Mouse (Mus musculus) ovary, postnatal 10 days (tissue): ENCODE measurements at regions not wholly inside any gene's neighbourhood (a gene's known extent, or its start where the extent isn't known, plus 50 kb on each side); places are given as distances from the start of the nearest gene placed in this dataset.
"Not testable (repeated sequence)": the region's sequence is repeated elsewhere in the genome, so short reads cannot be mapped to it uniquely, and the experiment has no call there.

Source experiments
- DNase-seq: peaks from one replicate; pipeline ENCODE4 v3.0.0; 2022; ENCODE audit warnings: low spot score

GRCm38 (mm10) chr2:39420696-39421095, 194.4 kb upstream of the Ppp6c start:
- DNase-seq, result no peak

- no peak for DNase-seq
Measured at GRCm38 (mm10) chr2:39400336-39400735, 174.1 kb upstream of the Ppp6c start.

- no peak for DNase-seq
Measured at GRCm38 (mm10) chr2:39399523-39399922, 173.3 kb upstream of the Ppp6c start.

DNA sequence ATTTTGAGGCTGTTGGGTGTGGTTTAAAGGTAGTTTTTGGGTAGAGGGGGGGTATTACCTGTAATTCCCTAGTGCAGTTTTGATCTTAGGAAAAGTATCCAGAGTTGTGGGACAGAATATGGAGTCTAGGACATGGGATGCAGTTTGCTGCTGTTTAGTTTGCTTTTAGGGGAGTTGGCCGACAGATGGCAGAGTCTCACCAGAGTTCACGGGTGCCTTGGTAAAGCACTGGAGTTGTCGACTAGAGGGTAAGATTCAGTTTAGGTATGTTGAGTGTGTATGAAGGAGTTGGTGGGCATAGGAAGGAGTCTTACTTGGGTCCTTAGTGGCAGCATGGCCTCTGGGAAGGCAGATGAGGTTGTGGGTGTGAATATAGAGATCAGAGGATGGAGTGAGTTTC, 168.4 kb upstream of the Ppp6c start:
- no peak for DNase-seq

DNA sequence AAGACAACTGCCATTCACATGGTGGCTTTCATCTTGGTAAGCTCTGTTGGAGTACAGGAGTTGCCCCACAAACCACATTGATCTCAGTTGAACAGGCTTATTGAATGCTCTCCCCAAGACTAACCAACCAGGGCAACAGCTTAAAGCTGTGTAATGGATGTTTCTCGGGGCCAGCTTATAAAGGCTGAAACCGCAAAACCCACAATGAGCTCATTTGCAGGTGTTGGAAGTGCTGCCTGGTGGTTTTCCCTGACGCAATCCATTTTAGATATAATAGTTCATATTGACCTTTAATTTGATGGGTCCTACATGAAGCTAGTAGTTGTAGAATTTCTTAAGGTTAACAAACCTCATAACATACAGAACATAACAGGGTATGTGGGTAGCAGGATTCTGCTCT, 151.0 kb upstream of the Ppp6c start:
- no peak for DNase-seq

DNA sequence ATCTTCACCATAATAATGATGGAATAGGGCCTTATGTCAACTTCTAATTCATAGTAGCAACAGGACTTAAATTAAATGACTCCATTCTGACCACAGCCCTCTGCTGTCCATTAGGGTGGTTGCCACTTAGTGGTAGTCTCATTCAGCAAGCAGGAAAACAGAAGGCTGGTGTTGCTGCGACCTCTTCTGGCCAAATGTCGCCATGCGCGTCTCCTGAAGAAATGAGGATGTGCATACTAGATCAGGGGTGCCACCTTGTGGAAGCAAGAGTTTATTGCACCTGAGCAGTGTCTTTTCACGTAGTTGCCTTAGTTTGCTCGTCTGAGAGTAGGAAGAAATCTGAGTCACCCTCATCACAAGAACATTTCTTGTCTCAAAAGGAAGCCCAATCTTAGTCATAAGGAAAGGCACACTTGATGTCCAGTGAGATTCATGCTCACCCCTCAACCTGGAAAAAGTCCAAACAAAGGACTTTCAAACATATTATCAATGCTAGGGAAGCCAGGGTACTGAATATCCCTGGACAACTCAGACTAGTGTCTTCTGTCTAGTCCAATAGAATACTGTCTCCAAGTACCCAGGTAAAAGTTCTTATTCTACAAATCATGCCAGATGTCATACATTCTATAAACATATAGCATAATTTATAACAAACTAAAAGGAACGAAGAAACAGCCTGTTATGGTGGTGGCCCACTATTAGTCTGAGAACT, 147.0 kb upstream of the Ppp6c start:
- peak; percentile 89 for DNase-seq

GRCm38 (mm10) chr2:39344207-39344606, 118.0 kb upstream of the Ppp6c start:
- no peak for DNase-seq

DNA sequence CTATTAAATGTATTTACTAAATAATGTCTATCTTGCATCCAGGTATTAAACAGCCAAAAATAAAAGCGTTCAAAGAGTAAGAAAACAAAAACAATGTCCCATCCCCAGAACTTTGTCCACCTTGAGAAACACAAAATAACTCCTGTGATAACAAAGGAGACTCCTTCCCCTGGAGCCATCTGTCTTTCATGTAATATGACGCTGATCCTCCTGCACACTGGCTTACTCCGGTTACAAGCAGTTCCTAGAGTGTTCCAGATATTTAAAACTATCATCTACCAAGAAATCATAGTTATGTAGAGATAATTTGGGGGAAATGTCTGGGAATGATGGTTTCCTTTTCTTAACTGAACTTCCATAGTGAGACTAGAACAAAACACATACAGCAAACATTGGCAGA, 114.2 kb upstream of the Ppp6c start:
- no peak for DNase-seq

GRCm38 (mm10) chr2:39338832-39339649, 112.8 kb upstream of the Ppp6c start:
- no peak for DNase-seq

DNA sequence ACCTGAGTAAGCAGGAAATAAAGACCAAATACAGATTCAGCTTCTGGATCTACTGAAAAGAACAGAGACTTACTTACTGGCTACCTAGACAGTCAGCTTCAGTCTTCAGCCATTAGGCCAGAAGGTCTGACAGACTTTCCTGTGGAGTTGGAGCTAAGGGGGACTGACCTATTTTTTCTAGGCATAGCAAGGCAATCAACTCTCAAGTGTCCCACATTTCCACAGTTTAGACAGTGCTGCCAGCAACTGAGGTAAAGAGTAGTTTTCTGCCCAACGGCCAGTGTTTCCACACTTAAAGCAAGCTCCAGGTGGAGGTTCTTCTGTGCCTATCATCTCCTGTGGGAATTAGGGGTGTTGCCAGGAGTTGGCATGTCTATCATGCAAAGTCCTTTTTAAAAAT, 111.3 kb upstream of the Ppp6c start:
- DNase-seq, result no peak

DNA sequence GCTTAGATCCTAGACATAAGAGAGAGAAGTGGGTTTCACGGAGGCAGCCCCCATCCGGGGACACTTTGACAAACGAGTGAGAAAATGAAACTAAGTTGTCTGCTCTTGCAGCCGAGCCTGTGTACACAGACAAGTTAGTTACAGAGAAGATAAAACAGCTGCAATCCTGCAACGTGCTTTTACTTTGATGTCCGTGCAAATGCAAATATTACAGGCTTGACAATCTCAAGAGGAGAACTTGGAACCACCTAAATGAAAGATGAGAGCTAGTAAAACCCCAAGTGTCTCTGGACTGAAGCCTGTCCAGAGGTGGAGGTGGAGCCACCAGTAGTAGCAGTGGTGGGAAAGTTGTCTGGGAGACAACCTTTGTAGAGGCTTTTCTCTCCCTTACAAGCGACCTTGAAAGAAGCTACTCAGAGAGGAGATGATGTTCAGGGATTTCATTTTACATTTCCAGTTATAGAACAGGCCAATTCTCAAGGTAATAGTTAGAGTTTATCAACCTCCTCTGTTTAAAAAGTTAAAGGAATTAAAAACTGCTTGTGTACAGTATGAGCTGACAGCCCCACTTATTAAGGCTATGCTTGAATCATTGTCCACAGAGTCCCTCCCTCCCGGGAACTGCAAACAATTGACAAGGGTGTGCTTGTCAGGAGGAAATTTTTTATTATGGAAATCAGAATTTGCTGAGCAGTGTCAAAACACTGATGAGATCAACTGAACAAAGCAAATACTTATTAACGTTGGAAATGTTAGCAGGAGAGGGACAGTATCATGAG, 99.7 kb upstream of the Ppp6c start:
- no peak for DNase-seq

GRCm38 (mm10) chr2:39325122-39325521, 98.9 kb upstream of the Ppp6c start:
- not testable (repeated sequence) for DNase-seq

GRCm38 (mm10) chr2:39299798-39300382, 73.6 kb upstream of the Ppp6c start:
- no peak for DNase-seq

GRCm38 (mm10) chr2:39299290-39299689, 73.0 kb upstream of the Ppp6c start:
- DNase-seq, result no peak

- DNase-seq, result no peak
Measured at GRCm38 (mm10) chr2:39295435-39295834, 69.2 kb upstream of the Ppp6c start.

DNA sequence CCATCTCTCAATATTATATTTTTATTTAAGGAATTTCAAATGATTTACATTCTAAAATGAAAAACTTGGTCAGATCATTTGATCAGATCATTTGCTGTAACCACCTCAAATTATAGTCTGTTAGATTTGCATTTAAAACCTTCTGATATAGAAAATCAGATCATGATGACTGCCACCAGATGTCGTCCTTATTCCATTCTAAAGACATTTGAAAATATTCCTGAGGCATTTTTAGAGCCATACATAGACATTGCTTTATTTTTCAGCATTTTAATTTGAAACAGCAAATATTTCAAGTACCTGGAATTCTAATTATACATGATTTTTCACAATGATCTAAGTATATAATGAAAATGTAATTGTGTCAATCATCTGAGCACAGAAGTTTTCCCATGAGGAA, 52.0 kb upstream of the Ppp6c start:
- DNase-seq, result no peak
